In genomic region chr10:127901751-127902150, GRCm38 (mm10) we compare ENCODE assay signal across 45 mouse cellular contexts. TPM values are rescaled to one million over a fixed set of nuclear protein-coding genes. Genes with fewer than 3 reads are reported as not detected.
"Had no signal": no experiment of that assay in that cellular context is flagged by ENCODE, and none has a peak within 500 bp of the region (broad histone marks: within the 10 kb centered on the region; RNA-seq: fewer than 3 reads in every experiment).

No protein-coding gene starts in this region.

- H3K27ac ChIP-seq: left cerebral cortex, adult 2 months; limb, embryonic 10.5 days; limb, embryonic 12.5 days; limb, embryonic 13.5 days; limb, embryonic 15.5 days; liver, embryonic 12.5 days; liver, embryonic 13.5 days; liver, embryonic 14.5 days; liver, embryonic 15.5 days; macrophage; midbrain, embryonic 10.5 days; midbrain, embryonic 12.5 days; midbrain, embryonic 13.5 days; midbrain, embryonic 15.5 days had no signal

- H3K9me3 ChIP-seq: limb, embryonic 10.5 days; limb, embryonic 12.5 days; limb, embryonic 13.5 days; limb, embryonic 15.5 days; liver, embryonic 12.5 days; liver, embryonic 13.5 days; liver, embryonic 15.5 days; megakaryocyte, embryonic 14.5 days; midbrain, embryonic 10.5 days; midbrain, embryonic 12.5 days; midbrain, embryonic 13.5 days; midbrain, embryonic 15.5 days had no signal

- H3K36me3 ChIP-seq: limb, embryonic 10.5 days; limb, embryonic 12.5 days; limb, embryonic 13.5 days; limb, embryonic 15.5 days; liver, embryonic 12.5 days; liver, embryonic 13.5 days; liver, embryonic 15.5 days; midbrain, embryonic 10.5 days; midbrain, embryonic 12.5 days; midbrain, embryonic 13.5 days; midbrain, embryonic 15.5 days had no signal

- H3K4me1 ChIP-seq: limb, embryonic 10.5 days; limb, embryonic 12.5 days; limb, embryonic 13.5 days; limb, embryonic 15.5 days; liver, embryonic 12.5 days; liver, embryonic 13.5 days; liver, embryonic 15.5 days; megakaryocyte, embryonic 14.5 days; midbrain, embryonic 10.5 days; midbrain, embryonic 12.5 days; midbrain, embryonic 15.5 days had no signal

- H3K27me3 ChIP-seq: limb, embryonic 12.5 days; limb, embryonic 13.5 days; limb, embryonic 15.5 days; liver, embryonic 12.5 days; liver, embryonic 13.5 days; liver, embryonic 15.5 days; midbrain, embryonic 12.5 days; midbrain, embryonic 13.5 days; midbrain, embryonic 15.5 days had no signal

- H3K4me2 ChIP-seq: limb, embryonic 12.5 days; limb, embryonic 13.5 days; limb, embryonic 15.5 days; liver, embryonic 11.5 days; liver, embryonic 12.5 days; liver, embryonic 13.5 days; liver, embryonic 15.5 days; lung, embryonic 14.5 days; midbrain, embryonic 11.5 days; midbrain, embryonic 12.5 days; midbrain, embryonic 13.5 days; midbrain, embryonic 15.5 days had no signal

- H3K9ac ChIP-seq: limb, embryonic 12.5 days; limb, embryonic 13.5 days; limb, embryonic 15.5 days; liver, embryonic 12.5 days; liver, embryonic 13.5 days; liver, embryonic 14.5 days; liver, embryonic 15.5 days; liver, postnatal 0 days; lung, embryonic 14.5 days; midbrain, embryonic 12.5 days; midbrain, embryonic 13.5 days; midbrain, embryonic 15.5 days had no signal

- H3K4me3 ChIP-seq: left cerebral cortex, adult 2 months; limb, embryonic 10.5 days; limb, embryonic 12.5 days; limb, embryonic 13.5 days; limb, embryonic 15.5 days; liver, embryonic 12.5 days; liver, embryonic 13.5 days; liver, embryonic 15.5 days; megakaryocyte, embryonic 14.5 days; midbrain, embryonic 10.5 days; midbrain, embryonic 12.5 days; midbrain, embryonic 13.5 days; midbrain, embryonic 15.5 days; myocyte had no signal

- DNase-seq: layer of hippocampus, postnatal 36 days; left cerebral cortex, postnatal 4 days; liver, embryonic 13.5 days; liver, postnatal 0 days; lung, adult 2 months; lung, embryonic 14.5 days; lung, postnatal 10 days; lung, postnatal 14 days; lung, postnatal 36 days; lung, postnatal 4 days; midbrain, embryonic 14.5 days had no signal

- ATAC-seq: liver, embryonic 12.5 days; liver, postnatal 0 days; lung, postnatal 0 days; midbrain, embryonic 13.5 days; midbrain, embryonic 15.5 days; midbrain, embryonic 16.5 days had no signal

RNA-seq across cellular contexts. Expression of gene Sdr9c7, which starts 3.4 kb away (rescaled TPM):
- total RNA-seq: layer of hippocampus, postnatal 25 days; layer of hippocampus, postnatal 36 days; left cerebral cortex, adult 2 months; left cerebral cortex, adult 8-10 months; left cerebral cortex, postnatal 10 days; left cerebral cortex, postnatal 14 days; left cerebral cortex, postnatal 25 days; left cerebral cortex, postnatal 36 days; left cerebral cortex, postnatal 4 days; megakaryocyte progenitor cell, adult 5-6 weeks; megakaryocyte, adult 5-6 weeks; megakaryocyte-erythroid progenitor cell, adult 5-6 weeks; monocyte, adult 5-6 weeks had no signal
- polyA plus RNA-seq: limb, embryonic 10.5 days; limb, embryonic 11.5 days; limb, embryonic 12.5 days; limb, embryonic 13.5 days; liver, embryonic 11.5 days; liver, embryonic 12.5 days; liver, embryonic 13.5 days; liver, embryonic 14.5 days; liver, embryonic 15.5 days; liver, embryonic 16.5 days; lung, embryonic 14.5 days; lung, embryonic 16.5 days; lung, postnatal 0 days; macrophage; midbrain, embryonic 10.5 days; midbrain, embryonic 11.5 days; midbrain, embryonic 12.5 days; midbrain, embryonic 13.5 days; midbrain, embryonic 14.5 days; midbrain, embryonic 15.5 days; midbrain, embryonic 16.5 days; midbrain, postnatal 0 days; myocyte had no signal

RNA-seq across cellular contexts. Expression of gene Rdh7, which starts 13.1 kb away (rescaled TPM):
- total RNA-seq: layer of hippocampus, postnatal 25 days; layer of hippocampus, postnatal 36 days; left cerebral cortex, adult 2 months; left cerebral cortex, adult 8-10 months; left cerebral cortex, postnatal 10 days; left cerebral cortex, postnatal 14 days; left cerebral cortex, postnatal 25 days; left cerebral cortex, postnatal 36 days; left cerebral cortex, postnatal 4 days; megakaryocyte progenitor cell, adult 5-6 weeks; megakaryocyte, adult 5-6 weeks; megakaryocyte-erythroid progenitor cell, adult 5-6 weeks; midbrain, postnatal 0 days; monocyte, adult 5-6 weeks had no signal
- polyA plus RNA-seq: limb, embryonic 10.5 days; limb, embryonic 11.5 days; limb, embryonic 12.5 days; limb, embryonic 13.5 days; limb, embryonic 15.5 days; liver, embryonic 11.5 days; liver, embryonic 12.5 days; lung, embryonic 14.5 days; lung, embryonic 16.5 days; lung, postnatal 0 days; macrophage; midbrain, embryonic 10.5 days; midbrain, embryonic 11.5 days; midbrain, embryonic 12.5 days; midbrain, embryonic 13.5 days; midbrain, embryonic 14.5 days; midbrain, embryonic 15.5 days; midbrain, embryonic 16.5 days; midbrain, postnatal 0 days; myocyte had no signal

RNA-seq across cellular contexts. Expression of gene Rdh16f2, which starts 35.5 kb away (rescaled TPM):
- total RNA-seq: layer of hippocampus, postnatal 25 days; layer of hippocampus, postnatal 36 days; left cerebral cortex, adult 2 months; left cerebral cortex, adult 8-10 months; left cerebral cortex, postnatal 10 days; left cerebral cortex, postnatal 14 days; left cerebral cortex, postnatal 25 days; left cerebral cortex, postnatal 36 days; left cerebral cortex, postnatal 4 days; megakaryocyte progenitor cell, adult 5-6 weeks; megakaryocyte, adult 5-6 weeks; megakaryocyte-erythroid progenitor cell, adult 5-6 weeks; midbrain, postnatal 0 days; monocyte, adult 5-6 weeks had no signal
- polyA plus RNA-seq: limb, embryonic 10.5 days; limb, embryonic 11.5 days; limb, embryonic 12.5 days; limb, embryonic 13.5 days; limb, embryonic 14.5 days; limb, embryonic 15.5 days; liver, embryonic 11.5 days; liver, embryonic 12.5 days; liver, embryonic 13.5 days; lung, adult 2 months; lung, embryonic 14.5 days; lung, embryonic 16.5 days; lung, postnatal 0 days; macrophage; midbrain, embryonic 10.5 days; midbrain, embryonic 11.5 days; midbrain, embryonic 12.5 days; midbrain, embryonic 13.5 days; midbrain, embryonic 14.5 days; midbrain, embryonic 15.5 days; midbrain, embryonic 16.5 days; midbrain, postnatal 0 days had no signal

RNA-seq across cellular contexts. Expression of gene Rdh19, which starts 52.0 kb away (rescaled TPM):
- total RNA-seq: layer of hippocampus, postnatal 25 days; layer of hippocampus, postnatal 36 days; left cerebral cortex, adult 2 months; left cerebral cortex, adult 8-10 months; left cerebral cortex, postnatal 10 days; left cerebral cortex, postnatal 14 days; left cerebral cortex, postnatal 25 days; left cerebral cortex, postnatal 36 days; left cerebral cortex, postnatal 4 days; megakaryocyte progenitor cell, adult 5-6 weeks; megakaryocyte, adult 5-6 weeks; megakaryocyte-erythroid progenitor cell, adult 5-6 weeks; midbrain, postnatal 0 days; monocyte, adult 5-6 weeks had no signal
- polyA plus RNA-seq: limb, embryonic 10.5 days; limb, embryonic 11.5 days; limb, embryonic 12.5 days; limb, embryonic 13.5 days; limb, embryonic 14.5 days; limb, embryonic 15.5 days; liver, embryonic 11.5 days; liver, embryonic 12.5 days; liver, embryonic 13.5 days; liver, embryonic 16.5 days; liver, postnatal 0 days; lung, adult 2 months; lung, embryonic 14.5 days; lung, embryonic 16.5 days; lung, postnatal 0 days; macrophage; midbrain, embryonic 10.5 days; midbrain, embryonic 11.5 days; midbrain, embryonic 12.5 days; midbrain, embryonic 13.5 days; midbrain, embryonic 14.5 days; midbrain, embryonic 15.5 days; midbrain, embryonic 16.5 days; midbrain, postnatal 0 days; myocyte had no signal
